Mouse (Mus musculus): ENCODE measurements around the gene Olfr1229. TPM values are rescaled to one million over a fixed set of nuclear protein-coding genes. Genes with fewer than 3 reads are reported as not detected.

The Olfr1229 gene
- polyA plus RNA-seq (2012; rRNA removed; ENCODE audit: low replicate concordance), result not detected in 2 replicates

GRCm38 (mm10) chr2:89287914-89288313, at the start of gene Olfr1229:
TSS of gene Olfr1229 (minus strand) at chr2:89288014.

GRCm38 (mm10) chr2:89329575-89329974, 41.8 kb upstream of the Olfr1229 start, which contains the start of gene Olfr1232:
TSS of gene Olfr1232 (minus strand) at chr2:89329675.

GRCm38 (mm10) chr2:89306974-89307373, 19.2 kb upstream of the Olfr1229 start, which contains the start of gene Olfr1231:
TSS of gene Olfr1231 (minus strand) at chr2:89307074.

GRCm38 (mm10) chr2:89297168-89297567, 9.4 kb upstream of the Olfr1229 start, which contains the start of gene Olfr1230:
TSS of gene Olfr1230 (minus strand) at chr2:89297268.

GRCm38 (mm10) chr2:89253962-89254361, 33.9 kb downstream of the Olfr1229 start, which contains the start of gene Olfr1228:
TSS of gene Olfr1228 (minus strand) at chr2:89254062.

Other genes starting within 250 kb of the Olfr1229 start
- not detected in 2 replicates for gene Olfr1218, start 226.8 kb downstream of the Olfr1229 start, polyA plus RNA-seq (2012; rRNA removed; ENCODE audit: low replicate concordance)
- not detected in 2 replicates for gene Olfr1219, start 204.5 kb downstream of the Olfr1229 start, polyA plus RNA-seq (2012; rRNA removed; ENCODE audit: low replicate concordance)
- not detected in 2 replicates for gene Olfr1220, start 181.2 kb downstream of the Olfr1229 start, polyA plus RNA-seq (2012; rRNA removed; ENCODE audit: low replicate concordance)
- not detected in 2 replicates for gene Olfr1221, start 170.7 kb downstream of the Olfr1229 start, polyA plus RNA-seq (2012; rRNA removed; ENCODE audit: low replicate concordance)
- not detected in 2 replicates for gene Olfr1222, start 155.0 kb downstream of the Olfr1229 start, polyA plus RNA-seq (2012; rRNA removed; ENCODE audit: low replicate concordance)
- not detected in 2 replicates for gene Olfr1223, start 136.5 kb downstream of the Olfr1229 start, polyA plus RNA-seq (2012; rRNA removed; ENCODE audit: low replicate concordance)
- not detected in 2 replicates for gene Olfr1224-ps1, start 123.9 kb downstream of the Olfr1229 start, polyA plus RNA-seq (2012; rRNA removed; ENCODE audit: low replicate concordance)
- gene Olfr1225, start 113.3 kb downstream of the Olfr1229 start, polyA plus RNA-seq (2012; rRNA removed; ENCODE audit: low replicate concordance), result not detected in 2 replicates
- gene Olfr1226, start 88.0 kb downstream of the Olfr1229 start, polyA plus RNA-seq (2012; rRNA removed; ENCODE audit: low replicate concordance), result not detected in 2 replicates
- gene Olfr1228, start 34.0 kb downstream of the Olfr1229 start, polyA plus RNA-seq (2012; rRNA removed; ENCODE audit: low replicate concordance), result not detected in 2 replicates
- gene Olfr1230, start 9.3 kb upstream of the Olfr1229 start, polyA plus RNA-seq (2012; rRNA removed; ENCODE audit: low replicate concordance), result not detected in 2 replicates
- gene Olfr1231, start 19.1 kb upstream of the Olfr1229 start, polyA plus RNA-seq (2012; rRNA removed; ENCODE audit: low replicate concordance), result not detected in 2 replicates
- not detected in 2 replicates for gene Olfr1232, start 41.7 kb upstream of the Olfr1229 start, polyA plus RNA-seq (2012; rRNA removed; ENCODE audit: low replicate concordance)
- not detected in 2 replicates for gene Olfr1233, start 54.4 kb upstream of the Olfr1229 start, polyA plus RNA-seq (2012; rRNA removed; ENCODE audit: low replicate concordance)
- not detected in 2 replicates for gene Olfr1234, start 76.9 kb upstream of the Olfr1229 start, polyA plus RNA-seq (2012; rRNA removed; ENCODE audit: low replicate concordance)
- gene Olfr1238, start 121.7 kb upstream of the Olfr1229 start, polyA plus RNA-seq (2012; rRNA removed; ENCODE audit: low replicate concordance), result not detected in 2 replicates
- gene Olfr1239, start 132.4 kb upstream of the Olfr1229 start, polyA plus RNA-seq (2012; rRNA removed; ENCODE audit: low replicate concordance), result not detected in 2 replicates
- gene Olfr1240, start 155.0 kb upstream of the Olfr1229 start, polyA plus RNA-seq (2012; rRNA removed; ENCODE audit: low replicate concordance), result not detected in 2 replicates
- gene Olfr1241, start 199.1 kb upstream of the Olfr1229 start, polyA plus RNA-seq (2012; rRNA removed; ENCODE audit: low replicate concordance), result not detected in 2 replicates
- not detected in 2 replicates for gene Olfr1242, start 210.3 kb upstream of the Olfr1229 start, polyA plus RNA-seq (2012; rRNA removed; ENCODE audit: low replicate concordance)
- not detected in 2 replicates for gene Olfr1243, start 243.5 kb upstream of the Olfr1229 start, polyA plus RNA-seq (2012; rRNA removed; ENCODE audit: low replicate concordance)